Mouse (Mus musculus): ENCODE results near the gene Cacna1s.

- no peak for TF ChIP-seq EP300 (IDR thresholded peaks at IDR 0.05; ENCODE audit: low read depth)
- TF ChIP-seq CTCF (IDR thresholded peaks at IDR 0.05; ENCODE audit: low read depth), result no peak
Measured at GRCm38 (mm10) chr1:136017907-136018313, 34.6 kb upstream of the Cacna1s start.
